Mouse (Mus musculus): Measurements from ENCODE around the gene Olfr1018. TPM values are rescaled to one million over a fixed set of nuclear protein-coding genes. Genes with fewer than 3 reads are reported as not detected.

The Olfr1018 gene
- not detected for polyA plus RNA-seq (2021)

- in situ Hi-C loops (cut with MboI; ENCODE audit: low pct_unique_long_range_greater_than_20kb) = no loop called here
- TF ChIP-seq CTCF (IDR thresholded peaks at IDR 0.05) = no peak
- no peak for DNase-seq (ENCODE audit: low read depth, low spot score)
- H3K27me3 ChIP-seq = no peaks in the 10 kb centered on the region
- ChIA-PET POLR2A (no interaction called here), CTCF (no interaction called here)
- ATAC-seq = no peak
Observed at GRCm38 (mm10) chr2:85818179-85818578, at the start of gene Olfr1018. TSS of gene Olfr1018 (plus strand) at chr2:85818479.

GRCm38 (mm10) chr2:85772413-85772812 is 45.9 kb upstream of the Olfr1018 start, which contains the start of gene Olfr1014:
TSS of gene Olfr1014 (plus strand) at chr2:85772713.
- no peak for DNase-seq (ENCODE audit: low read depth, low spot score)
- no peak for TF ChIP-seq CTCF (IDR thresholded peaks at IDR 0.05)
- POLR2A ChIA-PET = no interaction called here
- in situ Hi-C loops (cut with MboI; ENCODE audit: low pct_unique_long_range_greater_than_20kb) = no loop called here
- ATAC-seq = no peak
- CTCF ChIA-PET = no interaction called here
- no peaks in the 10 kb centered on the region for H3K27me3 ChIP-seq

- ChIA-PET POLR2A (no interaction called here), CTCF (no interaction called here)
- H3K27me3 ChIP-seq = no peaks in the 10 kb centered on the region
- no peak for ATAC-seq
- no peak for DNase-seq (ENCODE audit: low read depth, low spot score)
- in situ Hi-C loops (cut with MboI; ENCODE audit: low pct_unique_long_range_greater_than_20kb) = no loop called here
- no peak for TF ChIP-seq CTCF (IDR thresholded peaks at IDR 0.05)
Observed at GRCm38 (mm10) chr2:85781717-85782116, 36.6 kb upstream of the Olfr1018 start, which contains the start of gene Olfr1015. TSS of gene Olfr1015 (plus strand) at chr2:85782017.

- DNase-seq (ENCODE audit: low read depth, low spot score) (no peak), ATAC-seq (no peak)
- H3K27me3 ChIP-seq = no peaks in the 10 kb centered on the region
- no peak for TF ChIP-seq CTCF (IDR thresholded peaks at IDR 0.05)
- ChIA-PET CTCF (no interaction called here), POLR2A (no interaction called here)
- in situ Hi-C loops (cut with MboI; ENCODE audit: low pct_unique_long_range_greater_than_20kb) = no loop called here
Observed at GRCm38 (mm10) chr2:85792331-85792730, 25.9 kb upstream of the Olfr1018 start.

GRCm38 (mm10) chr2:85802444-85802843 is 15.8 kb upstream of the Olfr1018 start, which contains the start of gene Olfr1016:
TSS of gene Olfr1016 (minus strand) at chr2:85802544.
- H3K27me3 ChIP-seq = no peaks in the 10 kb centered on the region
- CTCF ChIA-PET = no interaction called here
- ATAC-seq (no peak), DNase-seq (ENCODE audit: low read depth, low spot score) (no peak)
- POLR2A ChIA-PET = no interaction called here
- TF ChIP-seq CTCF (IDR thresholded peaks at IDR 0.05) = no peak
- in situ Hi-C loops (cut with MboI; ENCODE audit: low pct_unique_long_range_greater_than_20kb) = no loop called here

- DNase-seq (ENCODE audit: low read depth, low spot score) (no peak), ATAC-seq (no peak)
- in situ Hi-C loops (cut with MboI; ENCODE audit: low pct_unique_long_range_greater_than_20kb) = no loop called here
- POLR2A ChIA-PET = no interaction called here
- CTCF ChIA-PET = no interaction called here
- no peaks in the 10 kb centered on the region for H3K27me3 ChIP-seq
- TF ChIP-seq CTCF (IDR thresholded peaks at IDR 0.05) = no peak
Observed at GRCm38 (mm10) chr2:85804501-85804900, 13.8 kb upstream of the Olfr1018 start.

GRCm38 (mm10) chr2:85845383-85845782 is 27.1 kb downstream of the Olfr1018 start, which contains the start of gene Olfr1019:
TSS of gene Olfr1019 (minus strand) at chr2:85845483.
- DNase-seq (ENCODE audit: low read depth, low spot score) (no peak), ATAC-seq (no peak)
- no peaks in the 10 kb centered on the region for H3K27me3 ChIP-seq
- ChIA-PET POLR2A (no interaction called here), CTCF (no interaction called here)
- in situ Hi-C loops (cut with MboI; ENCODE audit: low pct_unique_long_range_greater_than_20kb) = no loop called here
- TF ChIP-seq CTCF (IDR thresholded peaks at IDR 0.05) = no peak

GRCm38 (mm10) chr2:85846730-85847129 is 28.5 kb downstream of the Olfr1018 start, which contains the start of gene Olfr1020:
TSS of gene Olfr1020 (plus strand) at chr2:85847030.
- ChIA-PET POLR2A (no interaction called here), CTCF (no interaction called here)
- H3K27me3 ChIP-seq = no peaks in the 10 kb centered on the region
- in situ Hi-C loops (cut with MboI; ENCODE audit: low pct_unique_long_range_greater_than_20kb) = no loop called here
- ATAC-seq (no peak), DNase-seq (ENCODE audit: low read depth, low spot score) (no peak)
- TF ChIP-seq CTCF (IDR thresholded peaks at IDR 0.05) = no peak

GRCm38 (mm10) chr2:85868294-85868693 is 50.0 kb downstream of the Olfr1018 start, which contains the start of gene Olfr1022:
TSS of gene Olfr1022 (plus strand) at chr2:85868594.
- ChIA-PET POLR2A (no interaction called here), CTCF (no interaction called here)
- H3K27me3 ChIP-seq = no peaks in the 10 kb centered on the region
- DNase-seq (ENCODE audit: low read depth, low spot score) (no peak), ATAC-seq (no peak)
- in situ Hi-C loops (cut with MboI; ENCODE audit: low pct_unique_long_range_greater_than_20kb) = no loop called here
- TF ChIP-seq CTCF (IDR thresholded peaks at IDR 0.05) = no peak

Other genes starting within 250 kb of the Olfr1018 start
- gene Olfr996, start 239.3 kb upstream of the Olfr1018 start, polyA plus RNA-seq (2021) = not detected
- gene Olfr998, start 229.5 kb upstream of the Olfr1018 start, polyA plus RNA-seq (2021) = not detected
- not detected for gene Olfr1000, start 206.6 kb upstream of the Olfr1018 start, polyA plus RNA-seq (2021)
- not detected for gene Olfr1002, start 167.8 kb upstream of the Olfr1018 start, polyA plus RNA-seq (2021)
- not detected for gene Olfr154, start 154.0 kb upstream of the Olfr1018 start, polyA plus RNA-seq (2021)
- gene Olfr1006, start 139.7 kb upstream of the Olfr1018 start, polyA plus RNA-seq (2021) = not detected
- not detected for gene Olfr1008, start 129.0 kb upstream of the Olfr1018 start, polyA plus RNA-seq (2021)
- not detected for gene Olfr1009, start 103.1 kb upstream of the Olfr1018 start, polyA plus RNA-seq (2021)
- not detected for gene Olfr1012, start 55.7 kb upstream of the Olfr1018 start, polyA plus RNA-seq (2021)
- not detected for gene Olfr1013, start 51.4 kb upstream of the Olfr1018 start, polyA plus RNA-seq (2021)
- not detected for gene Olfr1014, start 45.8 kb upstream of the Olfr1018 start, polyA plus RNA-seq (2021)
- not detected for gene Olfr1015, start 36.5 kb upstream of the Olfr1018 start, polyA plus RNA-seq (2021)
- not detected for gene Olfr1016, start 15.9 kb upstream of the Olfr1018 start, polyA plus RNA-seq (2021)
- gene Olfr1019, start 27.0 kb downstream of the Olfr1018 start, polyA plus RNA-seq (2021) = not detected
- not detected for gene Olfr1020, start 28.6 kb downstream of the Olfr1018 start, polyA plus RNA-seq (2021)
- not detected for gene Olfr1022, start 50.1 kb downstream of the Olfr1018 start, polyA plus RNA-seq (2021)
- not detected for gene Olfr1023, start 67.2 kb downstream of the Olfr1018 start, polyA plus RNA-seq (2021)
- gene Olfr1024, start 86.6 kb downstream of the Olfr1018 start, polyA plus RNA-seq (2021) = not detected
- not detected for gene Olfr1025-ps1, start 96.7 kb downstream of the Olfr1018 start, polyA plus RNA-seq (2021)
- gene Olfr1026, start 103.1 kb downstream of the Olfr1018 start, polyA plus RNA-seq (2021) = not detected
- not detected for gene Olfr1028, start 132.0 kb downstream of the Olfr1018 start, polyA plus RNA-seq (2021)
- gene Olfr1029, start 155.4 kb downstream of the Olfr1018 start, polyA plus RNA-seq (2021) = not detected
- not detected for gene Olfr1030, start 160.8 kb downstream of the Olfr1018 start, polyA plus RNA-seq (2021)
- gene Olfr1031, start 171.8 kb downstream of the Olfr1018 start, polyA plus RNA-seq (2021) = not detected
- gene Olfr1032, start 187.1 kb downstream of the Olfr1018 start, polyA plus RNA-seq (2021) = not detected
- not detected for gene Olfr1033, start 202.2 kb downstream of the Olfr1018 start, polyA plus RNA-seq (2021)
- not detected for gene Olfr1034, start 227.4 kb downstream of the Olfr1018 start, polyA plus RNA-seq (2021)